Mouse (Mus musculus) urinary bladder, postnatal 10 days (tissue): ENCODE data around the gene Anpep.

Experiments
- DNase-seq: peaks from one replicate; pipeline ENCODE4 v3.0.0; 2022; ENCODE audit warnings: low spot score

Anpep gene

GRCm38 (mm10) chr7:79860811-79861210 lies at the start of gene Anpep:
Anpep (minus strand) TSS chr7:79861059.
- no peak for DNase-seq

- no peak for DNase-seq
These were observed 46.5 kb upstream of the Anpep start for GRCm38 (mm10) chr7:79907356-79907755.

- DNase-seq, result no peak
These were observed 46.1 kb upstream of the Anpep start for GRCm38 (mm10) chr7:79906914-79907313.

- DNase-seq, result no peak
These were observed 44.3 kb upstream of the Anpep start for GRCm38 (mm10) chr7:79905193-79905592.

- no peak for DNase-seq
These were observed 42.4 kb upstream of the Anpep start for GRCm38 (mm10) chr7:79903160-79903792.

- DNase-seq, result no peak
These were observed 39.9 kb upstream of the Anpep start for GRCm38 (mm10) chr7:79900753-79901152.

GRCm38 (mm10) chr7:79895225-79895624 lies 34.4 kb upstream of the Anpep start:
- DNase-seq, result no peak

- DNase-seq, result no peak
These were observed 33.9 kb upstream of the Anpep start for GRCm38 (mm10) chr7:79894790-79895189.

GRCm38 (mm10) chr7:79892576-79893428 lies 31.9 kb upstream of the Anpep start:
- no peak for DNase-seq

- DNase-seq, result no peak
These were observed 29.8 kb upstream of the Anpep start for GRCm38 (mm10) chr7:79890436-79891221.

- DNase-seq, result no peak
These were observed 27.7 kb upstream of the Anpep start for GRCm38 (mm10) chr7:79888603-79889002.

GRCm38 (mm10) chr7:79883613-79884334 lies 22.9 kb upstream of the Anpep start:
- DNase-seq, result no peak

- no peak for DNase-seq
These were observed 21.0 kb upstream of the Anpep start for GRCm38 (mm10) chr7:79881901-79882300.

- DNase-seq, result no peak
These were observed 20.1 kb upstream of the Anpep start for GRCm38 (mm10) chr7:79880998-79881397.

- no peak for DNase-seq
These were observed 19.2 kb upstream of the Anpep start for GRCm38 (mm10) chr7:79880033-79880432.

GRCm38 (mm10) chr7:79878455-79879025 lies 17.7 kb upstream of the Anpep start:
- no peak for DNase-seq

- DNase-seq, result no peak
These were observed 12.5 kb upstream of the Anpep start for GRCm38 (mm10) chr7:79873407-79873806.

GRCm38 (mm10) chr7:79871797-79872345 lies 11.0 kb upstream of the Anpep start:
- no peak for DNase-seq

GRCm38 (mm10) chr7:79869072-79869719 lies 8.3 kb upstream of the Anpep start:
- DNase-seq, result no peak

GRCm38 (mm10) chr7:79868475-79868874 lies 7.6 kb upstream of the Anpep start:
- DNase-seq, result no peak

- no peak for DNase-seq
These were observed 7.0 kb upstream of the Anpep start for GRCm38 (mm10) chr7:79867861-79868260.
